Mouse (Mus musculus) kidney, postnatal 0 days (tissue): ENCODE results near the gene Basp1. TPM values are rescaled to one million over a fixed set of nuclear protein-coding genes. Genes with fewer than 3 reads are reported as not detected.
A peak's percentile ranks its signal among the peaks of the same experiment; 100 is the strongest.

Experiments used
- ATAC-seq: fragments of 200-750 bp; cut with Nextera tagmentation; replicated peaks from 2 replicates; pipeline ENCODE4 v1.8.0; 2017; ENCODE audit warnings: low read depth, moderate number of reproducible peaks, moderate TSS enrichment, moderate library complexity; ENCODE audit not compliant: low FRiP score
- DNase-seq: peaks from one replicate; pipeline ENCODE4 v3.0.0-alpha.2; 2016; ENCODE audit warnings: low spot score
- H3K27ac ChIP-seq: fragments of 300-500 bp; sonication (generic); 2 replicates; pipeline ENCODE4 v1.5.1; 2014; ENCODE audit warnings: mild to moderate bottlenecking
- H3K27me3 ChIP-seq: fragments of 300-500 bp; sonication (generic); 2 replicates; pipeline ENCODE4 v1.6.1; 2014; ENCODE audit warnings: low read length, mixed read lengths; ENCODE audit not compliant: insufficient read depth
- H3K36me3 ChIP-seq: fragments of 300-500 bp; sonication (generic); 2 replicates; pipeline ENCODE4 v1.6.1; 2014; ENCODE audit warnings: low read length, mixed read lengths; ENCODE audit not compliant: insufficient read depth
- H3K4me1 ChIP-seq: fragments of 300-500 bp; sonication (generic); replicated peaks from 2 replicates; pipeline ENCODE4 v1.6.1; 2014; ENCODE audit warnings: antibody characterized with exemption, low read length, mixed read lengths; ENCODE audit not compliant: insufficient read depth
- H3K4me2 ChIP-seq: fragments of 300-500 bp; sonication (generic); 2 replicates; pipeline ENCODE4 v1.6.1; 2014; ENCODE audit warnings: mild to moderate bottlenecking, low read length, moderate library complexity, mixed read lengths
- H3K4me3 ChIP-seq: fragments of 300-500 bp; sonication (generic); replicated peaks from 2 replicates; pipeline ENCODE4 v1.5.1; 2014; ENCODE audit warnings: low read depth, low read length
- H3K9ac ChIP-seq: fragments of 300-500 bp; sonication (generic); 2 replicates; pipeline ENCODE4 v1.6.1; 2014; ENCODE audit warnings: low read depth, low read length
- H3K9me3 ChIP-seq: fragments of 300-500 bp; sonication (generic); replicated peaks from 2 replicates; pipeline ENCODE4 v1.6.1; 2016; ENCODE audit warnings: low read length, inconsistent platforms, mixed read lengths
- CTCF ChIP-seq: IDR thresholded peaks from 2 replicates; pipeline ENCODE4 v1.5.1; 2016; ENCODE audit warnings: antibody characterized with exemption, low read depth, mild to moderate bottlenecking, moderate library complexity
- WGBS: fragments of 180-500 bp; shearing (Covaris S2); extraction: QIAGEN DNeasy Blood & Tissue Kit; methylation state at CpG from one replicate; pipeline ENCODE4 v1.1.7; 2014; 5-methylcytosine and 5-hydroxymethylcytosine counted together
- polyA plus RNA-seq: library from polyadenylated mRNA; unstranded; fragments of >200 nt; fragmentation: Nextera tagmentation; extraction: Ambion mirVana; gene quantifications from 2 replicates; pipeline ENCODE4 v1.2.1, GENCODE M21; 2015

Gene Basp1
- polyA plus RNA-seq, 1 experiment from 2014 or later, result 31.7 TPM

DNA sequence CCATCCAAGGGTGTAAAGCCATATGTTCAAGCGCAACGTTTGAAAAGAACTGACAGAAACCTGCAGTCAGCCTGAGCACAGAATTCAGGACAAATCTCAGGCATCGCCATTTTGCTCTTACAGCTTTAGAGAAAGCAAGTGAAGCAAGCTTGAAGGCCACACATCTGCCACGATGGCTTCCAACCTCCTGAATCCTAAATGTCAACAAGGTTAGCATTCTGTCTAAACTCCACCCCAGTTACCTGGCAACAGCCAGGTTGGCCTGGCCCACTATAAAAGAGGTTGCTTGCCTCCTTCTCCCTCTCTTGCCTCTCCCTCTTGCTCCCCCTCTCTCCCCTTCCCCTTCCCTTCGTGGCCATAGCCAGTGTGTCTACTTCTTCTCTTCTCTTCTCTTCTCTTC lies 33.5 kb downstream of the Basp1 start:
- no peak overlapping the region for H3K27ac ChIP-seq
- no peak for DNase-seq
- no peaks in the 10 kb centered on the region for H3K27me3 ChIP-seq
- no peak for ATAC-seq
- H3K4me2 ChIP-seq, result no peak overlapping the region
- no peak for TF ChIP-seq CTCF
- no peaks in the 10 kb centered on the region for H3K4me1 ChIP-seq
- no peaks in the 10 kb centered on the region for H3K9me3 ChIP-seq
- WGBS, result 88% methylated on average over 5 of the region's 5 CpGs
- no peaks in the 10 kb centered on the region for H3K36me3 ChIP-seq
- H3K9ac ChIP-seq, result no peak overlapping the region
- no peak overlapping the region for H3K4me3 ChIP-seq

DNA sequence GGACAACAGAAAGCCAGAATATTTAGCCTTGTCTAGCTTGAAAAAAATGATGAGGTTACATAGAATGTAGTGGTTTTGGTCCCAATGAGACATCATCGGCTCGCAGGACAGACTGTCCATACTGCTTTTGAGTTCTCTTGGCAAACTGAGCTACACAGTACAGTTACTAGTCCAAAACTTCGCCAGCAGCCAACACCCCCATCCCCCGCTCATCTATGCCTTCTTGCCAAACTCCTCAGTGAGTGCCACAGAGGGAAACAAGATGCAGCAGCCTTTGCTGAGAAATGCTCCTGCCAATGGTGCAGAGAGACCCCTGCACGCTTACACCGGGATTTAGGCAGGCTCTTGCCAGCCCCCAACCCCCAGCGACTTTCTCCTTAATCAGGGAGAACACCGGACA lies 34.9 kb downstream of the Basp1 start:
- H3K4me2 ChIP-seq, result no peak overlapping the region
- no peak overlapping the region for H3K27ac ChIP-seq
- no peaks in the 10 kb centered on the region for H3K9me3 ChIP-seq
- H3K36me3 ChIP-seq, result no peaks in the 10 kb centered on the region
- ATAC-seq, result no peak
- no peaks in the 10 kb centered on the region for H3K27me3 ChIP-seq
- no peak for DNase-seq
- no peak overlapping the region for H3K9ac ChIP-seq
- H3K4me3 ChIP-seq, result no peak overlapping the region
- WGBS, result 93% methylated on average over 8 of the region's 8 CpGs
- no peaks in the 10 kb centered on the region for H3K4me1 ChIP-seq
- no peak for TF ChIP-seq CTCF

DNA sequence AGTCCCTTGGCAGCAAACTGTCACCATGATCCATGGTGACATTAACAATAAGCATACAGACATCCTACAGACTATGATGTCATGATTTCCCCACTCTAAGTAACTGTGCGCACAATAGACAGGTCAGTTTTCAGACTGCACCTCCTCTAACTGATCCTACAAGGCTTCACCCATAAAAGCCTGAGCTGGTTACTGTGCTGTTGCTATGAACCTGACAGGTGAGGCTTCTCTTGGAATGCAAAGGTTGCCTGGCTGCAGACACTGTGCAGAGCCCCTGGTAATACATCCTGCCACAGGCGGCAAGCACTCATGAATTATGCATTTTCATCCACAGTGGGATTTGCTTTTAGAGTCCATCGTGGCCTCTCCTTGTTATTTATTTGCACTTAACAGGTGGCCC lies 36.6 kb downstream of the Basp1 start:
- WGBS, result 58% methylated on average over 3 of the region's 3 CpGs
- Histone ChIP-seq H3K4me3 (no peak overlapping the region), H3K4me1 (no peaks in the 10 kb centered on the region), H3K9me3 (no peaks in the 10 kb centered on the region), H3K9ac (no peak overlapping the region), H3K27ac (no peak overlapping the region), H3K36me3 (no peaks in the 10 kb centered on the region), H3K4me2 (no peak overlapping the region), H3K27me3 (no peaks in the 10 kb centered on the region)
- no peak for ATAC-seq
- TF ChIP-seq CTCF, result no peak
- no peak for DNase-seq

DNA sequence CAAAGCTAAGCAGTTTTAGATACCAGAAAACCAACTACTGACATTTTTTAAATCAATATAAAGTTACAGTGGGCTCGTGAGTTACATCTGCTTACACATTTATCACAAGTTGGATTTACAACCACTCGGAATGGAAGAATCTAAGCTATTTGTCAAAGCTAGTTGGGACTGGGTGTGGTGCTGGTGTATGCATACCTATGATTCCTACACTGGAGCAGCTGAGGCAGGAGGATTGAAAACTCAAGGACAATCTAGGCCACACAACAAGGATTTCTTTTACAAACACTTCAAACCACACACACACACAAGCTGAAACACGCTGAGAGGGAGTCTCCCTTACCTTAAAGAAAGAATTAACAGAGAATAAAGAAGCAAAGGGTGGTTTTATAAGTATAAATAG lies 40.1 kb downstream of the Basp1 start:
- H3K4me3 ChIP-seq, result no peak overlapping the region
- no peak overlapping the region for H3K9ac ChIP-seq
- no peak for ATAC-seq
- 72% methylated on average over 3 of the region's 3 CpGs for WGBS
- no peak for DNase-seq
- H3K36me3 ChIP-seq, result no peaks in the 10 kb centered on the region
- TF ChIP-seq CTCF, result no peak
- H3K4me1 ChIP-seq, result no peaks in the 10 kb centered on the region
- no peaks in the 10 kb centered on the region for H3K9me3 ChIP-seq
- H3K27ac ChIP-seq, result no peak overlapping the region
- no peak overlapping the region for H3K4me2 ChIP-seq
- no peaks in the 10 kb centered on the region for H3K27me3 ChIP-seq

DNA sequence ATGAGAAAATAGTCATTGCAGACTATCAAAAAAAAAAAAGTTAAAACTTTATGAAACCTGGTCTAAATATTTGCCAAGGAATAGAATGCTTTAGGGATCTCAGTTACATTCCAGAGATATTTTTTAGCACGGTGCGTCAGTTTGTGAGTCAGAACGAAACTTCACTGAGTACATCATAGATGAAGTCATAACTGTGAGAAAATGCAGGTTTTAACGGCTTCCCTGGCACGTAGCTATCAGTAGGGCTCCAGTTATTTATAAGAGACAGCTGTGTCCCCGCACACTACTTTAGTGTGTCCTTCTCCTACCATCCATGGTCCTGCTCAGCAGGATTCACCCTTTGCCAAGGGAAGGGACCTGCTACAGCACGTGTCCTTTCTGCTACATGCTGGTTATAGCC lies 44.0 kb downstream of the Basp1 start:
- Histone ChIP-seq H3K4me2 (no peak overlapping the region), H3K4me3 (no peak overlapping the region), H3K9ac (no peak overlapping the region), H3K27ac (no peak overlapping the region), H3K36me3 (no peaks in the 10 kb centered on the region), H3K4me1 (no peaks in the 10 kb centered on the region), H3K27me3 (no peaks in the 10 kb centered on the region), H3K9me3 (no peaks in the 10 kb centered on the region)
- DNase-seq, result no peak
- no peak for TF ChIP-seq CTCF
- WGBS, result 75% methylated on average over 7 of the region's 7 CpGs
- ATAC-seq, result no peak

DNA sequence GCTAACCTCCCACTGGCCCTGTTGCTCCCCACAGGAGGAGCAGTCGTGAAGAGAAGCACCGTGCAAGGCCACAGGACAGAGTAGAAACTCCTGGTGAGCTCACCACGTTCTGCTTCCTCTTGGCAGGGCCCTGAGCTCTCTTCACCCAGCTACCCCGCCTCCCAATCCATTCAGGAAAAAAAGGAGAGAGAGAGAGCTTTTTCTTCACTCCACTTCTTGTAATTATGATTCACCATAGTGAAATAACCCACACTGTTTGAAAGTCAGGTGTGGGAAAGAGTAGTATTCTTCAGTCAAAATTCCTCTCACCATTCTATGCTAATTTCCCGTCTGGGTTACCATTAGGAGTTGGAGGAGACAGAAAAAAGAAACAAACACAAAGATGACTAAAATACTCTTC lies 48.1 kb downstream of the Basp1 start:
- Histone ChIP-seq H3K36me3 (no peaks in the 10 kb centered on the region), H3K9ac (no peak overlapping the region), H3K27me3 (no peaks in the 10 kb centered on the region), H3K4me2 (no peak overlapping the region), H3K4me1 (no peaks in the 10 kb centered on the region), H3K4me3 (no peak overlapping the region), H3K27ac (no peak overlapping the region), H3K9me3 (no peaks in the 10 kb centered on the region)
- ATAC-seq (no peak), DNase-seq (no peak)
- TF ChIP-seq CTCF, result no peak
- 70% methylated on average over 5 of the region's 5 CpGs for WGBS

DNA sequence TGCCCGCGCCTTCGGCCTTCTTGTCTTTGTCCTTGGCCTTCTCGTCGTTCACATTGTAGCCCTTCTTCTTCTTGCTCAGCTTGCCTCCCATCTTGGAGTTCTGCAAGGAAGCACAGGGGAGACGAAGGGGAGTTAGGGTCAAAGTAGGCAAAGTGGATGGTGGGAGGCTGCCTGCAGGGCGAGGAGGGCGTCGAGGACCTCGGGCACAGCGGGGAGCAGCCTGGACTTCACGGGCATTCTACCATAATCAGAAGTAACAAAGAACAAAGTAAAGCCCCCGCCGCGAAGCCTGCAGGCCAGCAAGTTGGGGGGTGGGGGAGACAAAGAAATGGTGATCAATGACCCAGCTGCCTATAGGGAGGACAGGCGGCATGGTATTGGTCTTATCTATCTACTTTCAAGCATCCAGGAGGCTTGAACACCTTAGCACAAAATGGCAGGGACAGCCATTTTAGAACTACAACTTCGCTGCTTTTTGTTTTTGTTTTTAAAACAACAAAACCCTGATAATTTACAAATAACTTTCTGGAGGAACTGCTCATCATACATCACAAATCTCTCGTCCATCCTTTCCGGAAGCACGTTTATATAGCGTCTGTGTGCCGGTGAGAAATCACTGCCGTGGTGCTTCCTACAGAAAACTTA lies 48.6 kb downstream of the Basp1 start:
- WGBS, result 47% methylated on average over 23 of the region's 23 CpGs
- no peaks in the 10 kb centered on the region for H3K9me3 ChIP-seq
- DNase-seq (peak; percentile 27), ATAC-seq (peak; percentile 44; the same call in 1 of the 2 replicates)
- peak overlapping the region; percentile 82 for H3K4me2 ChIP-seq
- H3K4me1 ChIP-seq, result no peaks in the 10 kb centered on the region
- peak overlapping the region; percentile 78 for H3K9ac ChIP-seq
- H3K27me3 ChIP-seq, result no peaks in the 10 kb centered on the region
- no peaks in the 10 kb centered on the region for H3K36me3 ChIP-seq
- H3K4me3 ChIP-seq, result peak overlapping the region; percentile 41
- no peak for TF ChIP-seq CTCF
- H3K27ac ChIP-seq, result no peak overlapping the region; the same call in 1 of the 2 replicates
